Mouse (Mus musculus) layer of hippocampus, adult 9-11 months (tissue): ENCODE measurements around the gene Olfr549.

Experiments
- DNase-seq: peaks from one replicate; pipeline ENCODE4 v3.0.0; 2022

Gene Olfr549

GRCm38 (mm10) chr7:102549570-102549969 lies at the start of gene Olfr549:
Gene Olfr549, plus strand, starts transcription at chr7:102549870.
- DNase-seq, result no peak

- no peak for DNase-seq
These were observed 47.7 kb upstream of the Olfr549 start for GRCm38 (mm10) chr7:102501986-102502385.

GRCm38 (mm10) chr7:102506848-102507247 lies 42.8 kb upstream of the Olfr549 start:
- DNase-seq, result peak; percentile 52

GRCm38 (mm10) chr7:102508066-102508465 lies 41.6 kb upstream of the Olfr549 start:
- DNase-seq, result no peak

- DNase-seq, result no peak
These were observed 41.0 kb upstream of the Olfr549 start for GRCm38 (mm10) chr7:102508666-102509065.

- DNase-seq, result no peak
These were observed 39.9 kb upstream of the Olfr549 start for GRCm38 (mm10) chr7:102509726-102510125.

- no peak for DNase-seq
These were observed 37.7 kb upstream of the Olfr549 start for GRCm38 (mm10) chr7:102511927-102512326.

GRCm38 (mm10) chr7:102512814-102513435 lies 36.7 kb upstream of the Olfr549 start:
- peak; percentile 72 for DNase-seq

- no peak for DNase-seq
These were observed 35.5 kb upstream of the Olfr549 start for GRCm38 (mm10) chr7:102514144-102514543.

- no peak for DNase-seq
These were observed 33.2 kb upstream of the Olfr549 start for GRCm38 (mm10) chr7:102516261-102517050.

- no peak for DNase-seq
These were observed 32.7 kb upstream of the Olfr549 start for GRCm38 (mm10) chr7:102517051-102517335.

- no peak for DNase-seq
These were observed 20.6 kb upstream of the Olfr549 start for GRCm38 (mm10) chr7:102529052-102529451.

GRCm38 (mm10) chr7:102534449-102534848 lies 15.2 kb upstream of the Olfr549 start, which contains the start of gene Olfr547:
Gene Olfr547, plus strand, starts transcription at chr7:102534749.
- DNase-seq, result no peak

- DNase-seq, result no peak
These were observed 9.1 kb upstream of the Olfr549 start, which contains the start of gene Olfr548-ps1 for GRCm38 (mm10) chr7:102540596-102540995. Gene Olfr548-ps1, plus strand, starts transcription at chr7:102540896.

- DNase-seq, result no peak
These were observed 8.4 kb upstream of the Olfr549 start for GRCm38 (mm10) chr7:102541251-102541650.

GRCm38 (mm10) chr7:102553279-102553678 lies 3.6 kb downstream of the Olfr549 start:
- no peak for DNase-seq

GRCm38 (mm10) chr7:102564999-102565997 lies 15.6 kb downstream of the Olfr549 start, which contains the start of gene Trim21:
Gene Trim21, minus strand, starts transcription at chr7:102565486.
- peak; percentile 78 for DNase-seq

- DNase-seq, result no peak
These were observed 16.5 kb downstream of the Olfr549 start for GRCm38 (mm10) chr7:102566219-102566618.

GRCm38 (mm10) chr7:102571142-102571541 lies 21.5 kb downstream of the Olfr549 start, which contains the start of gene Olfr550:
Gene Olfr550, plus strand, starts transcription at chr7:102571442.
- no peak for DNase-seq

GRCm38 (mm10) chr7:102573174-102573830 lies 23.6 kb downstream of the Olfr549 start:
- DNase-seq, result no peak

- no peak for DNase-seq
These were observed 26.3 kb downstream of the Olfr549 start for GRCm38 (mm10) chr7:102575998-102576397.

- no peak for DNase-seq
These were observed 42.1 kb downstream of the Olfr549 start, which contains the start of gene Olfr551 for GRCm38 (mm10) chr7:102591786-102592185. Gene Olfr551, minus strand, starts transcription at chr7:102591886.
